Mouse (Mus musculus): ENCODE measurements at regions not wholly inside any gene's neighbourhood (a gene's known extent, or its start where the extent isn't known, plus 50 kb on each side); places are given as distances from the start of the nearest gene placed in this dataset.

DNA sequence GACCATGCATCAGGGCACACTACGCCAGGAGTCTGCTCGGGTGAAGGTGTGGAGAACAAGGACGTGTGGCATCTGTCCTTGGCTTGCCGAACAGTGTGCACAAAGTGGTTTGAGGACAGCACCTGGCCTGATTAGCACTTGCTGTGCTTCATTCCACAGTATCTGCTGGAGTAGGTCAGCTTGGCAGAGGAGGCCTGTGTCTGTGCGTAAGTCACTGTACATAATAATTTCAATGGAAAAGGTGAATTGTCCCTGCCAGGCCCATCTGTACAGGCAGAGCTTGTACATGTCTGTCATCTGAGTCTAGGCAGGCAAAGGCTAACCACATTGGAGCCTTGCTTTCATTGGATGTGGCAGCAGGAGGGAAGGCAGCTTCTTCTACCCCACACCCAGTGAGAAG lies 979.5 kb upstream of the Car8 start:
- 80% methylated on average over 5 of the region's 5 CpGs for WGBS
- H3K27ac ChIP-seq (ENCODE audit: control insufficient read depth, insufficient read depth, low read depth, low read length, poor library complexity), result no peak overlapping the region
- no peak for TF ChIP-seq CTCF (IDR thresholded peaks at IDR 0.05; ENCODE audit: control insufficient read depth, insufficient read depth, low read length)
- no peak for TF ChIP-seq POLR2A (IDR thresholded peaks at IDR 0.05; ENCODE audit: borderline replicate concordance, control insufficient read depth, low read depth, low read length)
- H3K4me3 ChIP-seq (replicated peaks; ENCODE audit: control insufficient read depth, low read depth, low read length), result no peak overlapping the region
- H3K4me1 ChIP-seq (ENCODE audit: control insufficient read depth, insufficient read depth, low read length), result no peaks in the 10 kb centered on the region

DNA sequence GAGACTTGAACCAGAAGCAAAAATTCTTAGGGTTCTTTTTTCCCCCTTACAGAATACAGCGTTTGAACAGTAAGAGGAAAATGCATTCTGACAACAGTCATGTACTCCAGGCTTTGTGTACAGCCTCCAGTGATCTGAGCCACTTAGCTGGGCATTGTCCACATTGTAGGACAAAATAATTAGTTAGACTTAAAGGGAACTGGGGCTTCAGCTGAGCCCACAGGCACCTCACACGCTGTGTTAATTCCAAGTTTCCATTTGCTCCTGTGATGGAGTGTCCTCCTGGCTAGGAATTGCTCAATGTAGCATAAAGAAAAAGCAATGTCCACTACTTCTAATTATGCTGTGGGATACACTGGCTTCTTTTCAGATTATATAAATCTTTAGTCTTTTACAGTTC lies 969.8 kb upstream of the Car8 start:
- 81% methylated on average over 2 of the region's 2 CpGs for WGBS
- Histone ChIP-seq H3K4me3 (replicated peaks; ENCODE audit: control insufficient read depth, low read depth, low read length) (no peak overlapping the region), H3K27ac (ENCODE audit: control insufficient read depth, insufficient read depth, low read depth, low read length, poor library complexity) (no peak overlapping the region), H3K4me1 (ENCODE audit: control insufficient read depth, insufficient read depth, low read length) (no peaks in the 10 kb centered on the region)
- TF ChIP-seq POLR2A (IDR thresholded peaks at IDR 0.05; ENCODE audit: borderline replicate concordance, control insufficient read depth, low read depth, low read length) (no peak), CTCF (IDR thresholded peaks at IDR 0.05; ENCODE audit: control insufficient read depth, insufficient read depth, low read length) (no peak)

DNA sequence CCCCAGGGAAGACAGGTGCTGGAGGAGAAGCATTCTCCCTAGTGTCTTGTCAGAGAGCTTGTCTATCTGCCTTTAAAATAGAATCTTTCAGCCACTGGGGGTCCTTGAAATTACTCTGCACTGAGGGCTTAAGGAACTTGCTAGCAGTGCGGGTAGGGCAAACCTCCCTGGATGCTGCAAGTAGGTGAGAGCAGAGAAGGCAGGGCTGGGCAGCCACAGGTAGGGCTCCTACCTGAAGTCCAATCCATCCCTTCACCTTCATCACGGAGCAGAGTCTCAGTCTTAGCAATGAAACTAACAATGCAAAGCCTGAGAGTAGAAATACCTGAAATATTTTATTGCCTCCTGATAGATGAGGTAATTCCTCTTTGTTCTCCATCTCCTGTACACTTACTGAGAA lies 961.2 kb upstream of the Car8 start:
- Histone ChIP-seq H3K27ac (ENCODE audit: control insufficient read depth, insufficient read depth, low read depth, low read length, poor library complexity) (no peak overlapping the region), H3K4me1 (ENCODE audit: control insufficient read depth, insufficient read depth, low read length) (no peaks in the 10 kb centered on the region), H3K4me3 (replicated peaks; ENCODE audit: control insufficient read depth, low read depth, low read length) (no peak overlapping the region)
- TF ChIP-seq CTCF (IDR thresholded peaks at IDR 0.05; ENCODE audit: control insufficient read depth, insufficient read depth, low read length) (no peak), POLR2A (IDR thresholded peaks at IDR 0.05; ENCODE audit: borderline replicate concordance, control insufficient read depth, low read depth, low read length) (no peak)
- WGBS, result 87% methylated on average over 2 of the region's 2 CpGs

DNA sequence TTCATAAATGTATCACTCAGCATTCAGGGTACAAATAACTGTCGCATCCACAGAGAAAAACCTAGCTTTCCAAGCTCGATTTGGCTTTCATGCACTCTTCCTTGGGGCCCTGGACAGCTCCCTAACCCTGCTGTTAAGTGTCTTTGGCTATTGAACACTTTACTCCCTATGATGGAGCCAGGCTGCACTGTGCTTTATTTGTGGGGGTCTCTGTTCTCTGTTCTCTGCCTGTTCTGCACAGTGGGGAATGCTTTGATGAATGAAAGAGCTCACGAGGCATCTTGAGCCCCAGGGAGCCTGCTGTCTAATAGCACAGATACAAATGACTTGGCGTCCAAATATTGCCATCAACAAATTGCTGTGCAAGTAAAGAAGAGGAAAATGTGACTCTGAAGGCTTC lies 957.6 kb upstream of the Car8 start:
- Histone ChIP-seq H3K4me3 (replicated peaks; ENCODE audit: control insufficient read depth, low read depth, low read length) (no peak overlapping the region), H3K4me1 (ENCODE audit: control insufficient read depth, insufficient read depth, low read length) (no peaks in the 10 kb centered on the region), H3K27ac (ENCODE audit: control insufficient read depth, insufficient read depth, low read depth, low read length, poor library complexity) (no peak overlapping the region)
- 68% methylated on average over 4 of the region's 4 CpGs for WGBS
- TF ChIP-seq CTCF (IDR thresholded peaks at IDR 0.05; ENCODE audit: control insufficient read depth, insufficient read depth, low read length), result no peak
- TF ChIP-seq POLR2A (IDR thresholded peaks at IDR 0.05; ENCODE audit: borderline replicate concordance, control insufficient read depth, low read depth, low read length), result no peak

DNA sequence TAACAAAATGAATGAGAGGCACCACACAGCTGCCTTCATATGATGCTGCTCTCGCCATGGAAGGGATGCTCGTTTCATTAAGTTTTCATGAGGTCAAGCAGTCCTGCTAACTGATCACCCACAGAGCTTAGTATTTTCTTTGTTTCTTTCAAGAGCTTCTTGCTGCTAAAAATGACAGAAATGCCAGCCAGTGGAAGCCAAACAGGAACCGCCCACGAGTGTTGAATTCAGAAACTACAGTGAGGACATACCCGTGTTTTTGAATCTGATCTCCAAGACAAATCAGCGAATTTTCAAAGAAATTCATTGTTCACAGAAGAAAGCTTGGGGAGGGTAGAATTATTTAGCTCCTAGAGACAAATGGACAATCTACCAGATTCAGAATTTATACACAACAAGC lies 954.3 kb upstream of the Car8 start:
- H3K4me3 ChIP-seq (replicated peaks; ENCODE audit: control insufficient read depth, low read depth, low read length), result no peak overlapping the region
- TF ChIP-seq POLR2A (IDR thresholded peaks at IDR 0.05; ENCODE audit: borderline replicate concordance, control insufficient read depth, low read depth, low read length) (no peak), CTCF (IDR thresholded peaks at IDR 0.05; ENCODE audit: control insufficient read depth, insufficient read depth, low read length) (no peak)
- no peaks in the 10 kb centered on the region for H3K4me1 ChIP-seq (ENCODE audit: control insufficient read depth, insufficient read depth, low read length)
- 61% methylated on average over 6 of the region's 6 CpGs for WGBS
- H3K27ac ChIP-seq (ENCODE audit: control insufficient read depth, insufficient read depth, low read depth, low read length, poor library complexity), result no peak overlapping the region

DNA sequence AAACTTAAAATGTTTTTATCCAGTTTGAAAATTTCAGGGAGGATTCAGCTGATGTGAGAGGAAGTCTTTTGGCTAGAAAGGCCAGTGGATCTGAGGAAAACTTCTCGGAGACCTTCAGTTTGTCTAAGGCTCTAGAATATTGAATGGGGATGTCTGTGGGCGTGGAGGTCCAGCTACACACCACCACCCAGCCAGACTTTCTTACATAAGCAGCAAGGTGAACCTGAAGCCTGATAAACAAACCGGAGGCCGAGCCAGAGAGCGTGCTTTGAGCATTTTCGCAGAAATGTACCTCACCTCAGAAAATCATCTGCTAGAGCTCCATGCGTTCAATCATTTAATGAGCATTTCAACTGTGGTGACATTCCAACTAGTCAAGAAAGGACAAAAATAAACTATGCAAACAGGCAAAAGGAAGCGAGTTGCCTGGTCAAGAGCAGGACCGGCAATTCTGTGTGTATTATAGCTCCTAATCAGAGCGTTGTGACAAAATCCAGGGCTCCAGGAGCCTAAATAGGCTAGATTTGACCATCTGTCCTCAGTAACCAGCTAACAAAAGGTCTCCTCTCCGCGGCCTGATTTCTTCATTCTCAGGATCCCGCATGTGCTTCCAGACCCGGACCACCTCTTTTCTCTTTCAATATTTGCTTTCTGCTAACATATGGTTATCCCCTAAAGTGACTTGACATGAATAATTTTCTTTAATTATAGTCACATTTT lies 946.5 kb upstream of the Car8 start:
- Histone ChIP-seq H3K27ac (ENCODE audit: control insufficient read depth, insufficient read depth, low read depth, low read length, poor library complexity) (no peak overlapping the region), H3K4me1 (ENCODE audit: control insufficient read depth, insufficient read depth, low read length) (no peaks in the 10 kb centered on the region; the same call in 1 of the 2 replicates), H3K4me3 (replicated peaks; ENCODE audit: control insufficient read depth, low read depth, low read length) (no peak overlapping the region)
- TF ChIP-seq CTCF (IDR thresholded peaks at IDR 0.05; ENCODE audit: control insufficient read depth, insufficient read depth, low read length) (no peak), POLR2A (IDR thresholded peaks at IDR 0.05; ENCODE audit: borderline replicate concordance, control insufficient read depth, low read depth, low read length) (no peak)
- 71% methylated on average over 14 of the region's 14 CpGs for WGBS

DNA sequence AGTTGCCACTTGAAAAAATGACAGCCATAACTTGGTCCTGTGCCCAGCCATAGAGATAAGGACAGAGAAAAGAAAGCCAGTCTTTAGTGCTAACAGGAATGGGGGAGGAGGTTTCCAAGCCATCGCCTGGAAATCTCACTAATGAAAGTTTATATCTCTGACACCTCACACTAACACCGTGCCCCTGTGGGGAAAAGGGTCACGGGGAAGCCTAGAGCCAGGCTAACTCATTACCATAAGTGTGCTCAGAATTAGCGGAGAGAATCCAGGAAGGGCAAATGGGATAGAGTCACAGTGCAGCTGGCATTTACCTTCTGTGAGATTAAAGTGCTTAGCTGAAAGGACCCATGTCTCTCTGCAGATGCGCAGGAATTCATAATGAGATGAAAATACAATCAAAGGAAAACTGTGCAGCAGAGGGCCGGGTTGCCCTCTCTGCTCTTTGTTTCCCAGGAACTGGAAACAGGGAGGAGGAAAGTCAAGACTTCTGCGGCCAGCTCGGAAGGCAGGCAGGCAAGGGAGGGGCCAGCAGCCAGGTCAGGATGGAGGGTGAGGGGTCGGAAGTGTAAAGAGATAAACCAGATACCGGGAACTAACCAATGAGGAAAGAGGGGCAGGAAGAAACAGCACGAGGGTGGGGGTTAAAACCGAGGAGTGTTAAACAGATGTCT lies 945.7 kb upstream of the Car8 start:
- WGBS, result 9% methylated on average over 12 of the region's 12 CpGs
- TF ChIP-seq CTCF (IDR thresholded peaks at IDR 0.05; ENCODE audit: control insufficient read depth, insufficient read depth, low read length) (no peak), POLR2A (IDR thresholded peaks at IDR 0.05; ENCODE audit: borderline replicate concordance, control insufficient read depth, low read depth, low read length) (no peak)
- Histone ChIP-seq H3K27ac (ENCODE audit: control insufficient read depth, insufficient read depth, low read depth, low read length, poor library complexity) (no peak overlapping the region), H3K4me3 (replicated peaks; ENCODE audit: control insufficient read depth, low read depth, low read length) (no peak overlapping the region), H3K4me1 (ENCODE audit: control insufficient read depth, insufficient read depth, low read length) (no peaks in the 10 kb centered on the region; the same call in 1 of the 2 replicates)

DNA sequence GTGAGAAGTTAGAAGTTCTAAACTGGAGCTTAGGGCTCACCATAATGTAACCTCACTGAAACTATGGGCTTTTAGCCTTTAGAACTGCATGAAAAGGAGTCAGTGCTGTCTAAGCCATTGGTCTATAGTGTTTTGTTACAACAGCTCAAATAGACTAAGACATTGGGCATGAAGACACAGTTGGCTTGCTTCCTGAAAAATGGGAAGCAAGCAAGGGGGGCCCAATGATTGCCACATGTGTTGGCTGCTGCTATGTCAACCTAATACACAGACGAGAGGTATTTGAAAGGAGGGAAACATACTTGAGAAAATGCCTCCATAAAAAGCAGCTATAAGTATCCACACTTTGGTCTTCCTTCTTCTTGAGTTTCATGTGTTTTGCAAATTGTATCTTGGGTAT lies 935.5 kb upstream of the Car8 start:
- Histone ChIP-seq H3K27ac (ENCODE audit: control insufficient read depth, insufficient read depth, low read depth, low read length, poor library complexity) (no peak overlapping the region), H3K4me3 (replicated peaks; ENCODE audit: control insufficient read depth, low read depth, low read length) (no peak overlapping the region), H3K4me1 (ENCODE audit: control insufficient read depth, insufficient read depth, low read length) (peaks cover 2% of the 10 kb centered on the region)
- TF ChIP-seq CTCF (IDR thresholded peaks at IDR 0.05; ENCODE audit: control insufficient read depth, insufficient read depth, low read length), result no peak
- no peak for TF ChIP-seq POLR2A (IDR thresholded peaks at IDR 0.05; ENCODE audit: borderline replicate concordance, control insufficient read depth, low read depth, low read length)
- 38% methylated on average over 1 of the region's 1 CpGs for WGBS
